Mouse (Mus musculus): Measurements from ENCODE around the gene Tbc1d7.

GRCm38 (mm10) chr13:43177317-43177716 is 6.0 kb upstream of the Tbc1d7 start:
- TF ChIP-seq POLR2A (IDR thresholded peaks at IDR 0.05; ENCODE audit: low read depth, low read length) = no peak
- no peak for TF ChIP-seq CTCF (IDR thresholded peaks at IDR 0.05; ENCODE audit: extremely low read depth, insufficient read length, insufficient replicate concordance, low read depth, low read length)

Data from small intestine, adult 2 months (tissue).